In the genomic region with DNA sequence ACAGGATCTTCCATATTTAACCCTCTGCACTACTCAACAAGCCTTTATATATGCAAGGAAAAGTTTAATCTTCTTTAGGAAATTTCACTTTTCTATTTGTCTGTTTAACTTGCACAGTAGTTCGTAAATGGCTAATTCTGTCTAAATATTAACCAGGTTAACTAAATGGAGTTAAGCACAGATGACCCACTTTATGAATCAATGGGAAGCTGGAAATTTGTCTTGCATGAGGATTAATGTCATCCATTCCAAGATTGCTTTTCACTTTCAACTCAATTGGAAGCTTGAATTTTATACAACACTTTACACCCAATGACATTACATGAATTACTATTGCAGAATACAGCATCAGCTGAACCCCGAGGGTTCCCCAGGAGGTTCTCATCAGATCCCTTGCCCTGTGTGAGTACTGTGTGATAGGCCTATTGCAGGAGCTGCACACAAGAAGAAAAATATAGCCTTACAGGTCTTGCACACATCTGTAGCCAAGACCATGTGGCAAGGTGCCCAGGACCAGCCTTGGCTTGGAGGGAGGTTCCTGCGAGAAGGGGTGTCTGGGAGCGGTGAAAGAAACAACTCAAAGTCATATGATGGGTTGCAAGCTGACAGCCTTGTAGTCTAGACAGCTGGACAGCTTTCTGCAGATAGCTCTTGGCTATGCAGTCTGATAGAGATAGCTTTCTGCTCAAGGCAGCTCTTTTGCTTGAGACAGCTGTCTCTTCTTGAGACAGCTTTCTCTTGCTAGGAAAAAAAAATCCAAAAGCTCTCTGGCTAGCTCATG, we compare ENCODE assay signal across 11 mouse cellular contexts. TPM values are rescaled to one million over a fixed set of nuclear protein-coding genes. Genes with fewer than 3 reads are reported as not detected.
DNase-seq lines count a peak whose midpoint lies in the region; ATAC-seq lines count a peak whose summit lies in the region.
"Had no signal": no experiment of that assay in that cellular context is flagged by ENCODE, and none has a peak within 500 bp of the region (broad histone marks: within the 10 kb centered on the region; RNA-seq: fewer than 3 reads in every experiment).

No protein-coding gene starts in this region.

- DNase-seq in heart, adult 18-20 months = peak; percentile 54 to 59
- DNase-seq in testis, postnatal 10 days (ENCODE audit: low spot score) = peak; percentile 49
- no peak for DNase-seq in testis, postnatal 14 days (ENCODE audit: low spot score)
- DNase-seq in layer of hippocampus, postnatal 36 days = no peak
- no peak for DNase-seq in layer of hippocampus, adult 11-12 months (ENCODE audit: low spot score)
- DNase-seq: layer of hippocampus, adult 9-11 months; liver, embryonic 13.5 days had no signal

- H3K9ac ChIP-seq in heart, embryonic 12.5 days = no peak overlapping the region
- H3K9ac ChIP-seq in lung, embryonic 15.5 days = no peak overlapping the region
- H3K9ac ChIP-seq: liver, embryonic 13.5 days had no signal

- H3K27ac ChIP-seq in heart, embryonic 12.5 days (ENCODE audit: poor library complexity, severe bottlenecking) = no peak overlapping the region
- H3K27ac ChIP-seq in lung, embryonic 15.5 days = no peak overlapping the region
- H3K27ac ChIP-seq: liver, embryonic 13.5 days had no signal

- H3K36me3 ChIP-seq in heart, embryonic 12.5 days = no peaks in the 10 kb centered on the region
- no peaks in the 10 kb centered on the region for H3K36me3 ChIP-seq in lung, embryonic 15.5 days
- H3K36me3 ChIP-seq: liver, embryonic 13.5 days had no signal

- 62% methylated on average over 4 of the region's 4 CpGs for WGBS in heart, embryonic 12.5 days
- 59% methylated on average over 4 of the region's 4 CpGs for WGBS in lung, embryonic 15.5 days

- H3K27me3 ChIP-seq in heart, embryonic 12.5 days (replicated peaks) = no peaks in the 10 kb centered on the region
- H3K27me3 ChIP-seq in lung, embryonic 15.5 days = no peaks in the 10 kb centered on the region
- H3K27me3 ChIP-seq: liver, embryonic 13.5 days had no signal

- H3K4me3 ChIP-seq in heart, embryonic 12.5 days = no peak overlapping the region
- no peak overlapping the region for H3K4me3 ChIP-seq in lung, embryonic 15.5 days
- H3K4me3 ChIP-seq: liver, embryonic 13.5 days had no signal

- peaks cover 10% of the 10 kb centered on the region for H3K9me3 ChIP-seq in heart, embryonic 12.5 days (replicated peaks)
- H3K9me3 ChIP-seq in lung, embryonic 15.5 days = no peaks in the 10 kb centered on the region; the same call in 1 of the 2 replicates
- H3K9me3 ChIP-seq: liver, embryonic 13.5 days had no signal

- no peaks in the 10 kb centered on the region for H3K4me1 ChIP-seq in heart, embryonic 12.5 days (replicated peaks)
- H3K4me1 ChIP-seq in lung, embryonic 15.5 days = peaks cover 12% of the 10 kb centered on the region

- no peak for ATAC-seq in heart, embryonic 12.5 days (ENCODE audit: insufficient number of reproducible peaks, low FRiP score)
- ATAC-seq in lung, embryonic 15.5 days (ENCODE audit: borderline replicate concordance, extremely low read depth, low FRiP score, low TSS enrichment) = peak; percentile 72; the same call in 1 of the 2 replicates
- ATAC-seq: activated CD4-positive, CD25-positive, alpha-beta regulatory T cell, adult 4 months had no signal

- H3K4me2 ChIP-seq in heart, embryonic 12.5 days = no peak overlapping the region
- no peak overlapping the region for H3K4me2 ChIP-seq in lung, embryonic 15.5 days
- H3K4me2 ChIP-seq: liver, embryonic 13.5 days had no signal

RNA-seq across cellular contexts. Expression of gene F11, which starts 6.0 kb away (rescaled TPM):
- total RNA-seq in heart, adult 18-20 months (2021) = not detected
- polyA plus RNA-seq in heart, embryonic 12.5 days (2016; fragmentation: Nextera tagmentation; extraction: Ambion mirVana) = not detected in 2 replicates
- polyA plus RNA-seq in lung, embryonic 15.5 days (2015; fragmentation: Nextera tagmentation; extraction: Ambion mirVana) = 0.33 TPM in 1 of 2 replicates, not detected in the other
- not detected for total RNA-seq in layer of hippocampus, postnatal 36 days (2021)
- total RNA-seq: gastrocnemius, adult 8-10 months had no signal
- polyA plus RNA-seq: activated CD4-positive, CD25-positive, alpha-beta regulatory T cell, adult 4 months had no signal

RNA-seq across cellular contexts. Expression of gene Klkb1, which starts 26.9 kb away (rescaled TPM):
- total RNA-seq in heart, adult 18-20 months (2021) = not detected
- polyA plus RNA-seq in heart, embryonic 12.5 days (2016; fragmentation: Nextera tagmentation; extraction: Ambion mirVana) = not detected in 2 replicates
- not detected in 2 replicates for polyA plus RNA-seq in lung, embryonic 15.5 days (2015; fragmentation: Nextera tagmentation; extraction: Ambion mirVana)
- total RNA-seq in layer of hippocampus, postnatal 36 days (2021) = not detected

RNA-seq across cellular contexts. Expression of gene Gm45753, which starts 40.5 kb away (rescaled TPM):
- not detected for total RNA-seq in heart, adult 18-20 months (2021)
- not detected in 2 replicates for polyA plus RNA-seq in heart, embryonic 12.5 days (2016; fragmentation: Nextera tagmentation; extraction: Ambion mirVana)
- 0.21 TPM in 1 of 2 replicates, not detected in the other for polyA plus RNA-seq in lung, embryonic 15.5 days (2015; fragmentation: Nextera tagmentation; extraction: Ambion mirVana)
- not detected for total RNA-seq in layer of hippocampus, postnatal 36 days (2021)
- total RNA-seq: gastrocnemius, adult 8-10 months had no signal
- polyA plus RNA-seq: activated CD4-positive, CD25-positive, alpha-beta regulatory T cell, adult 4 months had no signal

Comparison
In these comparisons a context has a peak if more than half of its experiments do, and no peak if none do; other contexts are left out.
1. DNase-seq: peak in heart, adult 18-20 months (2 of 2) and testis, postnatal 10 days (single experiment); none in testis, postnatal 14 days (single experiment), layer of hippocampus, postnatal 36 days (0 of 2) and layer of hippocampus, adult 11-12 months (single experiment).